Mouse (Mus musculus) neural tube, embryonic 11.5 days (tissue): ENCODE data around the gene Morn1. TPM values are rescaled to one million over a fixed set of nuclear protein-coding genes. Genes with fewer than 3 reads are reported as not detected.

Source experiments
- ATAC-seq: fragments of 200-750 bp; cut with Nextera tagmentation; 2 replicates; pipeline ENCODE4 v1.8.0; 2017; ENCODE audit warnings: moderate number of reproducible peaks, mild to moderate bottlenecking, moderate TSS enrichment, moderate library complexity; ENCODE audit not compliant: insufficient read depth, low FRiP score, low TSS enrichment
- DNase-seq: peaks from one replicate; pipeline ENCODE4 v3.0.0-alpha.2; 2015; ENCODE audit warnings: low spot score
- H3K27ac ChIP-seq: fragments of 300-500 bp; sonication (generic); 2 replicates; pipeline ENCODE4 v1.5.1; 2014; ENCODE audit warnings: low read depth, mild to moderate bottlenecking, low read length
- H3K27me3 ChIP-seq: fragments of 300-500 bp; sonication (generic); 2 replicates; pipeline ENCODE4 v1.6.1; 2014; ENCODE audit warnings: mild to moderate bottlenecking, low read length, mixed read lengths; ENCODE audit not compliant: control insufficient read depth, insufficient read depth
- H3K36me3 ChIP-seq: fragments of 300-500 bp; sonication (generic); 2 replicates; pipeline ENCODE4 v1.6.1; 2014; ENCODE audit warnings: mild to moderate bottlenecking, low read length, moderate library complexity, mixed read lengths; ENCODE audit not compliant: control insufficient read depth, insufficient read depth
- H3K4me1 ChIP-seq: fragments of 300-500 bp; sonication (generic); 2 replicates; pipeline ENCODE4 v1.6.1; 2014; ENCODE audit warnings: low read length, mixed read lengths; ENCODE audit not compliant: control insufficient read depth, insufficient read depth
- H3K4me2 ChIP-seq: fragments of 300-500 bp; sonication (generic); 2 replicates; pipeline ENCODE4 v1.6.1; 2014; ENCODE audit warnings: low read depth, mild to moderate bottlenecking, moderate library complexity
- H3K4me3 ChIP-seq: fragments of 300-500 bp; sonication (generic); 2 replicates; pipeline ENCODE4 v1.5.1; 2014; ENCODE audit warnings: low read depth, low read length
- H3K9ac ChIP-seq: fragments of 300-500 bp; sonication (generic); 2 replicates; pipeline ENCODE4 v1.6.1; 2014; ENCODE audit warnings: mild to moderate bottlenecking, low read length
- H3K9me3 ChIP-seq: fragments of 300-500 bp; sonication (generic); 2 replicates; pipeline ENCODE4 v1.6.1; 2016; ENCODE audit warnings: low read length; ENCODE audit not compliant: control insufficient read depth
- WGBS: fragments of 180-500 bp; shearing (Covaris S2); extraction: QIAGEN DNeasy Blood & Tissue Kit; methylation state at CpG from one replicate; pipeline ENCODE4 v1.1.7; 2014; 5-methylcytosine and 5-hydroxymethylcytosine counted together
- polyA plus RNA-seq: library from polyadenylated mRNA; unstranded; fragments of >200 nt; fragmentation: Nextera tagmentation; extraction: Ambion mirVana; gene quantifications from 2 replicates; pipeline ENCODE4 v1.2.1, GENCODE M21; 2014

Gene Morn1
- polyA plus RNA-seq, 1 experiment from 2014 or later = 3.9 TPM

DNA sequence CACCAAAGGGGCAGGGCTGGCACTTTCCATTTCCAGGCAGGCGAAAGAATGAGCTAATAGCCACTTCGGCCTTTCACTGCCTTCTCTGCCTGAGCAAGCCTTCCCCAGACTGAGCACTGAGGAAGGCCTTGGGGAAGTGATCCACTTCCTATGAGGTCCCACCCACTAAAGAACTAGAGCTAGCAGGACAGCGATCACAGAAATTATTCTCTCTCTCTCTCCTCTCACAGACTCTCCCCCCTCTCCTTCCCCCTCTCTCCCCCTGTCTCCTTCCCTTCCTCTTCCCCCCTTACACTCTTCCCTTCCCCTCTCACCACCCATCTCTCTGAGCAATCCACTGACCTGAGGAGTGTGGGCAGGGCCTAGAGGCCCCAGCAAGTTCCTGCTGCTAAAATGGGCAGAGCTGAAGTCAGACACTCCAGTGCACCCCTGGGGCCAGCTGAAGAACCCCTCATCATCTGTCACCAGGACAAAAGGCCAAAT lies 100.9 kb downstream of the Morn1 start:
- no peaks in the 10 kb centered on the region for H3K9me3 ChIP-seq
- 26% methylated on average over 3 of the region's 3 CpGs for WGBS

DNA sequence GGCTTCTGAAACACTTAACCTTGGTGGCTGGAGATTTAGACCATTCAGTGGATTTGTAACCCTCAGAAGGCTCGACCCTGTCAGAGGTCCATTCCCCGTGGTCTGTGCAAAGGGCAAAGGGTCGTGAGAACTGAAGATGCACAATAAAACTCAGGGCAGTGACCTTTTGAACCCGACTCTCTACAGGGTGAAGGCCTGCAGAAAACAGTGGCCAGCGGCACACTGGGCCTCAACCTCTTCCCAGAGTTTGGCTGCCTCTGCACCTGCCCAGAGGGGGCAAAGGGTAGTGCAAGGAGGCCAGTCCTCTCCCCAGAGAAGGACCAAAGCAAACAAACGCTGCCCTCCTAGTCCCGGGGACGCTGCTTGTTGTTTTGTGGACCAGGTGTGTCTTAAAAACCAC lies 102.0 kb downstream of the Morn1 start:
- peak overlapping the region; percentile 72 for H3K27ac ChIP-seq
- DNase-seq (no peak), ATAC-seq (no peak)
- no peaks in the 10 kb centered on the region for H3K27me3 ChIP-seq
- no peaks in the 10 kb centered on the region for H3K36me3 ChIP-seq
- no peak overlapping the region for H3K9ac ChIP-seq
- H3K4me2 ChIP-seq = no peak overlapping the region
- no peak overlapping the region for H3K4me3 ChIP-seq
- H3K4me1 ChIP-seq = peaks cover 55% of the 10 kb centered on the region
- no peaks in the 10 kb centered on the region for H3K9me3 ChIP-seq
- WGBS = 0% methylated on average over 8 of the region's 8 CpGs

More for the DNA sequence above, 100.9 kb downstream of the Morn1 start:
- Histone ChIP-seq H3K4me1 (peaks cover 55% of the 10 kb centered on the region), H3K4me2 (0 out of 2 replicates have a peak overlapping the region, but pooled peaks have one; percentile 9), H3K27ac (0 out of 2 replicates have a peak overlapping the region, but pooled peaks have one; percentile 34), H3K27me3 (no peaks in the 10 kb centered on the region), H3K36me3 (no peaks in the 10 kb centered on the region), H3K4me3 (no peak overlapping the region), H3K9ac (no peak overlapping the region)
- DNase-seq (no peak), ATAC-seq (no peak)

DNA sequence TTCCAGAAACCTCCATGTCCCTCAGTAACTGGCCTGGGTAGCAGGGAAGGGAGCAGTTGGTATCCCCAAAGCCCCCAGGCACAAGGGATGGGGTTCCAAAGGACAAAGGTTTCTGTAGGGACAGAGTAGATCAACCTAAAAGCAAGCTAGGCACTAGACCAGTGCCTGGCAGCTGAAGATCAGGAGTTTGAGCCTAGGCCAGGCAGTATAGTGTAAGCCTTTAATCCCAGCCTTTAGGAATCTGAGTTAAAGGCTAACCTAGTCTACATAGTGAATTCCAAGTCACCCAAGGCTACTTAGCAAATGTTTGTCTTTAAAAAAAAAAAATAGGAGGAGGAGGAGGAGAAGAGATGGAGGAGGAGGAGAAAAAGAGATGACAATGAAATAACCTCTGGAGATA lies 102.4 kb downstream of the Morn1 start:
- ATAC-seq (no peak), DNase-seq (no peak)
- Histone ChIP-seq H3K9ac (no peak overlapping the region), H3K27me3 (no peaks in the 10 kb centered on the region), H3K4me2 (no peak overlapping the region), H3K4me1 (peaks cover 55% of the 10 kb centered on the region), H3K27ac (peak overlapping the region; percentile 72), H3K36me3 (no peaks in the 10 kb centered on the region), H3K4me3 (no peak overlapping the region), H3K9me3 (no peaks in the 10 kb centered on the region)

DNA sequence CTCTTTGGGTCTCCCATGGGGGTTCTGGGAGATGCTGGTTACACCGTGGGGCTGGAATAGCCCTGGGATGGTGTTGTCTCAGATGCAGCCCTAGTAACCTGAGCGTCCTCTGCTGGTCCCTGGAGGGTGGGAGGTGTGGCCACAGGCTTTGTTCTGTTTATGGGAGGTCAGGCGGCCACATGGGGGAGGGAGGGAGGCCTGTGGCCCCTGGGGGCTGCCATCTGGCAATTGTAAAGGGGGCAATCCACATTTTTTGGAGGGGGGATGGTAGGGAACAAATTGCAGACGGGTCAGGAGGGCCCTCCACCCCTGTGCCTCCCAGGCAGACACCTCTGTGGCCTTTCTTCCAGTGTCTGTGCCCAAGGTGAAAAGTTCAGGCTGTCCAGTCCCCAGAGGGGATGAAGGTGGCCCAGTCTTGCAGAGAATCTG lies 103.3 kb downstream of the Morn1 start:
- H3K4me3 ChIP-seq = no peak overlapping the region
- DNase-seq = peak; percentile 62
- H3K4me2 ChIP-seq = peak overlapping the region; percentile 28
- WGBS = under 1% methylated on average over 4 of the region's 4 CpGs
- peak; percentile 65; the same call in 1 of the 2 replicates for ATAC-seq
- no peaks in the 10 kb centered on the region for H3K27me3 ChIP-seq
- H3K4me1 ChIP-seq = peaks cover 55% of the 10 kb centered on the region
- peak overlapping the region; percentile 26; the same call in 1 of the 2 replicates for H3K9ac ChIP-seq
- H3K27ac ChIP-seq = peak overlapping the region; percentile 54
- no peaks in the 10 kb centered on the region for H3K36me3 ChIP-seq
- H3K9me3 ChIP-seq = no peaks in the 10 kb centered on the region

DNA sequence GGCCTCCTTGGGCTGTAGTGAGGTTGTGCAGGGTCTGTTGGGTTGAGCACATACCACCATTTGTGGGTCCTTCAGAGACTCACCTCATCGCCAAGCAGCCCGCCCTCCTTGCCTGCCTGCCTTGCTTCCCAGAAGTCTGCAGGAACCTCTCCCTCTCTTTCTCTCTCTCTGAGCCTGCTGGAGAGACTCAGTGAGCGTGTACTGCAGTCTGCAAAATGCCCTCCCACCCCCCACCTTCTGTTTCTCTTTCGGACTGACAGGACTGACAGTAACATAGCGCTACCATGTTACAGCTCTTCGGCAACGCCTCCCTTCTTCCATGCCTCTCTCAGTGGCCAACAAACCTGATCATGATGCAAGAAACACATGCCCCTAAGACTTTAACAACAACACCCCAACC lies 103.9 kb downstream of the Morn1 start:
- DNase-seq = peak; percentile 23
- Histone ChIP-seq H3K27me3 (no peaks in the 10 kb centered on the region), H3K4me3 (no peak overlapping the region), H3K36me3 (no peaks in the 10 kb centered on the region), H3K27ac (peak overlapping the region; percentile 54), H3K4me2 (peak overlapping the region; percentile 28; the same call in 1 of the 2 replicates), H3K9ac (no peak overlapping the region), H3K9me3 (no peaks in the 10 kb centered on the region), H3K4me1 (peaks cover 55% of the 10 kb centered on the region)
- ATAC-seq = peak; percentile 45; the same call in 1 of the 2 replicates
- WGBS = 17% methylated on average over 7 of the region's 7 CpGs

Other genes with a start within 250 kb of the Morn1 start
- gene Ttc34, start 249.1 kb upstream of the Morn1 start, polyA plus RNA-seq = 0.38 and 0.39 TPM in 2 replicates
- 0.50 and 0.72 TPM in 2 replicates for gene Mmel1, start 217.0 kb upstream of the Morn1 start, polyA plus RNA-seq
- 40.2 and 42.1 TPM in 2 replicates for gene Fam213b, start 187.4 kb upstream of the Morn1 start, polyA plus RNA-seq
- 0.78 and 1.1 TPM in 2 replicates for gene Tnfrsf14, start 158.0 kb upstream of the Morn1 start, polyA plus RNA-seq
- gene Hes5, start 125.7 kb upstream of the Morn1 start, polyA plus RNA-seq = 191 and 218 TPM in 2 replicates
- gene Pank4, start 122.5 kb upstream of the Morn1 start, polyA plus RNA-seq = 36.1 and 38.2 TPM in 2 replicates
- gene Plch2, start 29.8 kb upstream of the Morn1 start, polyA plus RNA-seq = 1.4 and 1.6 TPM in 2 replicates
- 6.9 and 8.3 TPM in 2 replicates for gene Pex10, start 19.6 kb upstream of the Morn1 start, polyA plus RNA-seq
- gene Rer1, start 195 bp upstream of the Morn1 start, polyA plus RNA-seq = 143 and 145 TPM in 2 replicates
- gene Ski, start 136.0 kb downstream of the Morn1 start, polyA plus RNA-seq = 15.1 and 16.6 TPM in 2 replicates
- gene Faap20, start 163.2 kb downstream of the Morn1 start, polyA plus RNA-seq = 96.6 and 98.1 TPM in 2 replicates